Mouse (Mus musculus) ES-CJ7 (cell line): ENCODE measurements around the gene 9930021J03Rik.

Experiments used
- DNase-seq: peaks from one replicate; pipeline ENCODE4 v3.0.0; 2011; ENCODE audit warnings: low read depth, low spot score

The 9930021J03Rik gene

GRCm38 (mm10) chr19:29805917-29806785, at the start of gene 9930021J03Rik:
TSS of gene 9930021J03Rik (minus strand) at chr19:29805989.
- DNase-seq, result peak; percentile 99

- no peak for DNase-seq
Measured at GRCm38 (mm10) chr19:29853711-29854110, 47.9 kb upstream of the 9930021J03Rik start.

- DNase-seq, result no peak
Measured at GRCm38 (mm10) chr19:29851036-29851690, 45.4 kb upstream of the 9930021J03Rik start.

- no peak for DNase-seq
Measured at GRCm38 (mm10) chr19:29849924-29850551, 44.2 kb upstream of the 9930021J03Rik start.

- no peak for DNase-seq
Measured at GRCm38 (mm10) chr19:29844036-29844661, 38.4 kb upstream of the 9930021J03Rik start.

GRCm38 (mm10) chr19:29843641-29844035, 37.8 kb upstream of the 9930021J03Rik start:
- no peak for DNase-seq

- DNase-seq, result no peak
Measured at GRCm38 (mm10) chr19:29842973-29843372, 37.2 kb upstream of the 9930021J03Rik start.

GRCm38 (mm10) chr19:29840642-29841041, 34.9 kb upstream of the 9930021J03Rik start:
- DNase-seq, result no peak

GRCm38 (mm10) chr19:29838636-29839135, 32.9 kb upstream of the 9930021J03Rik start:
- no peak for DNase-seq

- no peak for DNase-seq
Measured at GRCm38 (mm10) chr19:29838171-29838570, 32.4 kb upstream of the 9930021J03Rik start.

- no peak for DNase-seq
Measured at GRCm38 (mm10) chr19:29835364-29836034, 29.7 kb upstream of the 9930021J03Rik start.

- DNase-seq, result peak; percentile 93
Measured at GRCm38 (mm10) chr19:29830911-29831310, 25.1 kb upstream of the 9930021J03Rik start.

GRCm38 (mm10) chr19:29828558-29828957, 22.8 kb upstream of the 9930021J03Rik start:
- no peak for DNase-seq

- peak; percentile 16 for DNase-seq
Measured at GRCm38 (mm10) chr19:29826686-29827085, 20.9 kb upstream of the 9930021J03Rik start.

- DNase-seq, result no peak
Measured at GRCm38 (mm10) chr19:29825003-29825402, 19.2 kb upstream of the 9930021J03Rik start.

- peak; percentile 78 for DNase-seq
Measured at GRCm38 (mm10) chr19:29824034-29824700, 18.4 kb upstream of the 9930021J03Rik start.

- DNase-seq, result no peak
Measured at GRCm38 (mm10) chr19:29823456-29824010, 17.7 kb upstream of the 9930021J03Rik start.

GRCm38 (mm10) chr19:29820966-29821365, 15.2 kb upstream of the 9930021J03Rik start:
- DNase-seq, result peak; percentile 82

- DNase-seq, result peak; percentile 76
Measured at GRCm38 (mm10) chr19:29812581-29813460, 7.0 kb upstream of the 9930021J03Rik start, which contains the start of gene Ranbp6. TSS of gene Ranbp6 (minus strand) at chr19:29812974.
